Mouse (Mus musculus): Measurements from ENCODE around the gene Tspan11.

The Tspan11 gene

GRCm38 (mm10) chr6:127935105-127935504 is 47.7 kb downstream of the Tspan11 start:
- no peak for DNase-seq (ENCODE audit: low spot score)

DNA sequence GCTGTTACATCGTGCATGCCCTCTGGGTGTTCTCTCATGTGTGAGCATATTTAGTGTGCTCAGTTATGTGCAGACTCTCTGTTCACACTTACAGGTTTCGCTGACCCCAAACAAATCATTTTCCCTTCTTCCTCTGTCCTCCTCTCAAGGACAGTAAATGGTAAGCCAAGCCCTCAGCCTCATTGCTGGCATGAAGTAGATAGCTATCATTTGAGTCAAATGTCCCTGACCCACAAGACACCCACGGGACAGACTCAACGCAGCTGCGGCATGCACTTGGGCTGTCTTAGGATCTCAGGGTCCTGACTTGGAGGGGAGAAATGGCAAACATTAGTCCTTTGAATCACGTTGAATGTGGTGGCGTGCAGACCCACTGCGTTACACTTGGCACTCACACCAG is 55.0 kb downstream of the Tspan11 start:
- no peak for DNase-seq (ENCODE audit: low spot score)

DNA sequence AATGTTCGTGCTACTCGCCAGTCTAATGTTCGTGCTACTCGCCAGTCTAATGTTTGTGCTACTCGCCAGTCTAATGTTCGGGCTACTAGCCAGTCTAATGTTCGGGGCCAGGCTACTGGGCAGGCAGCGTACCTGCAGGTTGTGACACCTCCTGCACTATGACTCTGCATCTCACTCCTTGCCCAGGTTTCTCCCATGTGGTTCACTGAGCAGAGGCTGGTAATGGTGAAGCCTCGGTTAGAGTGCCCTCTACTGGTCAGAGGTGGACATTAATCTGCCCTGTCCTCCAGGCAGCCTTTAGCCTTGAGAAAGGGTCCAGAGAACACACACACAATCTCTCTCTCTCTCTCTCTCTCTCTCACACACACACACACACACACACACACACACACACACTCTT is 58.3 kb downstream of the Tspan11 start:
- DNase-seq (ENCODE audit: low spot score), result no peak

DNA sequence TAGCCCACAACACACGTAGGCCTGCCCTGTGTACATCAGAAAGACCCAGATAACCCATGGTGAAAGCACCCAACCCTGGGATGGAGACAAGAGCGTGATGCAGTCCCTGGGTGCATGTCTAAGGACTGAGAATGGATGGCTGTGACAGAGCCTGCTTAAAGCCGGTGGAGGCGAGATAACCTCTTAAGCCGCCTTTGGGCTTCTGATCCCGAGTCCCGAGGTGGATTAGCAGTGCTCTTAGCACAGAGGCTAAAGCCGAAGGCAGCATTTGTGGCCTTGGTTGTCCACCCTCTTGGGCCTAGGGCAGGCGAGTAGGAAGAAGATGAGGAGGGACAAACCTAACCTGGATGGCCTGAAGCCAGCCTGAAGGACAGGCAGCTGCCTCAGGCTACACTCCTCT is 61.3 kb downstream of the Tspan11 start:
- DNase-seq (ENCODE audit: low spot score), result no peak

DNA sequence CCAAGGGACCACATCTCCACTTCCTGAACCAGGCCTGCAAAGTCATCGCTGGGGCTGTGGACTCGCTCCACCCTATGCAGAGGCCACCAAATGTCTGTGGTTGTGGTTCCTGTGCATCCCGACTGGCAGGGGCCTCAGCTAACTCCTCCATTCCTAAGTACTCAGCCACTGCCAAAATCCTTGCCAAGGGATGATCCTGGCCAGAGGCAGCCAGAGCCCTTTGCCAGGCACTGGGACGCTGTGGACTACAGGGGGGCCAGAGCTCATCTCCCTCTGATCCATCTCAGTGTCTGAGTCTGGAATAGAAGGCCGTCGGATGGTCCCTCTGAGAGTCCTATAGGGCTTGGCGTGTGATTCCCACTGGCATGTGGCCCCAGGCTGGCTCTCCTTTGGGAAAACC is 62.5 kb downstream of the Tspan11 start:
- no peak for DNase-seq (ENCODE audit: low spot score)

DNA sequence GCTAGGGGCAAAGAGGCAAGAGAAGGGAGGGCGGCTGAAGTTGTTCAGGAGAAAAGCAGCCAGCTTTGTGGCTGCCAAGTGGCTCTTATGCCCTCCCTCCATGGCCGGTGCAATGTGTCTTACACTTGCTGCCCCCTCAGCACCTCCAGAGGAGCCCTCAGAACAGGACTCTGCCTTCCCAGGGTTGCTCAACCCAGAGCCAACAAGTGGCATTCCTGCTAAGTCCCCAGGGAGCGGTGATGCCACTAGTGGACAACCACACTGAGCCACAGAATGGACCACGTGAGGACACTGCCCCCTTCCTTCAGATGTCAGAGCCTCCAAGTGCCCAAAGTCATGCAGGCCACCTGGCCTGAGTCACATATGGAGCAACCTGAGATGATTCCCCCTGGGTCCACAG is 65.7 kb downstream of the Tspan11 start:
- DNase-seq (ENCODE audit: low spot score), result no peak

DNA sequence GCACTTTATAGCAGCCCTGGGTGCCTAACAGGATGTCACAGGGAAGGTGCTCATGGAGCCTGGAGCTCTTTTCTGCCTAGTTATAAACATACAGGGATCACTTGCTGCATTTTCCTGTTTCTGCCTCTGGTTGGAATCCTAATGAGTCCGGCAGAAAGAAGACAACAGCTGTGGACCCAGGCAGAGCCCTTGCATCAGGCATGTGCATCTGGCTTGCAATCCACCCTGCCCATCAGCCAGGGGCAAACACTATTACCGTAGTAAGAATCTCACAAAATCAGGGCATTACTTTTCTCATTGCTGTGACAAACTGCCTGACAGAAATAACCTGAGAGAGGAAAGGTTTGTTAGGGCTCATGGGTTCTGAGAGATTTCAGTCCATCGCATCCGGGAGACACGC is 68.8 kb downstream of the Tspan11 start:
- DNase-seq (ENCODE audit: low spot score), result no peak

- DNase-seq (ENCODE audit: low spot score), result no peak
Observed at GRCm38 (mm10) chr6:127960203-127960602, 72.8 kb downstream of the Tspan11 start.

DNA sequence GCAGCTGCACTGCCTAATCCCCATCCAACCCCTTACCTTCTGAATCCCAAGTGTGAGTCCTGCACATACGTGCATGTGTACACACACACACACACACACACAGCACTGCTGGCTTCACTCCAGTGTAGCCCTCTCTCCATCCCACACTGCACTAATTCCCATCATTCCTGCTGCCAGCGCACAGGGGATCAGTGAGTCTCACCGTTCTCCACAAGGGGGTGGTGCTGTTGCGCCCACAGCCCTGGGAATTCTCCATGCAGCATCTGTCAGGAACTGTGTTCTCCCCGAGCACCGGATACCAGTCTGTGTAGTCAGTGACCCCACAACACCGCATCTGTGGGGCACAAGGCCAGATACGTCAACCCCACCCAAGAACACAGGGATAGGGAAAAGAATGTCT is 78.1 kb downstream of the Tspan11 start:
- no peak for DNase-seq (ENCODE audit: low spot score)

DNA sequence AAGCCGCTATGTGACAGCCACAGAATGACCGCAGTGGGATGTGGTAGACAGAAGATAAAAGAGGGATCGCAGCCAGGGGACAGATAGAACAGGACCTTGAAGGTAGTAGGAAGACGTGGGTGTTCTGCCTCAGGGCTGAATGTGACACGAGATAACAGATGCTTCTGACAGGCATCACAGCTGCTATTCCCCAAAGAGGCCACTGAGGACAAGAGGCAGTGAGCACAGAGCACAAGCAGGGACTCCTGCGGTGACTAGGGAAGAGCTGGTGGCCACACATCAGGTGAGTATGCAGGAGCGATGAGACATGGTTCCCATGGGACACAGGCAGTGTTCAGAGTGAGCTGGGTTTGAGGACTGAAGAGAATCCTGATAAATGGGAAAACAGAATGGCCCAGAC is 82.3 kb downstream of the Tspan11 start:
- no peak for DNase-seq (ENCODE audit: low spot score)

GRCm38 (mm10) chr6:127970120-127970519 is 82.7 kb downstream of the Tspan11 start:
- peak; percentile 76 for DNase-seq (ENCODE audit: low spot score)

DNA sequence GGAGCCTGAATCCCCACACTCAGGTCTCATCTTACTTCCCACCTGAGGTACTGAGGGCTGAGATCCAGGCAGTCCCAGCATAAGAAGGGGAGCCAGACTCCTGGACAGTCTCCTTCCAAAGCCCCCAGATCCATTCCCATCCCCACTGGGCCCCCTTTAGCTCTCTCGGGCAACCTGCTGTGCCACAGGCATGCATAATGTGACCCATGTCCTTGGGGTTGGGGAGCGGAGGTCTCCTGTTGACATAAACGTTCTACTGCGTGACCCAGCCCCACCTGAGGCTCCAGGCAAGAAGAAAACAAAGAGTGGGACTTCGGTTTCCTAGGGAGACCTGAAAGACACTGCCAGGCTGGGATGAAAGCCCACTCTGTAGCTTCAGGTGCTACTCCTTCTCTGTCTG is 83.5 kb downstream of the Tspan11 start:
- DNase-seq (ENCODE audit: low spot score), result no peak

- no peak for DNase-seq (ENCODE audit: low spot score)
Observed at GRCm38 (mm10) chr6:127971931-127972330, 84.5 kb downstream of the Tspan11 start.

DNA sequence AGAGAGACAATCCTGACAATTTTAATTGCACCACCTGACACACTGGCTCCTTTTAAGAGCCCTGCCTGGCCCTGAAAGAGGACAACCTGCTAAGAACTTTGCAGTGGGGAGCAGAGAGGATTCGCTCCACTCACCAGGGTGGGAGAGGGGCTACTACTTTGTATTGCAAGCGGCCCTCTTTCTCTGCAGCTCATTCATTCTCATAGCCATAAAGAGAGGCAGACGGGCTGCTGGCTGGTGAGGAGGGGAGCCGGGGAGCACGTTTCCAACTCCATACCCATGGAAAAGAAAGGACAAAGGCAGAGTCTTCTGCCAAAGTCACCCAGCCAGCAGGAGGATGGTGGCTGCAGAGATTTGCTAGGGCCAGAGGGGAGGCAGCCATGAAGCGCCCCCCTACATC is 86.2 kb downstream of the Tspan11 start:
- DNase-seq (ENCODE audit: low spot score), result no peak

- no peak for DNase-seq (ENCODE audit: low spot score)
Observed at GRCm38 (mm10) chr6:127974000-127974399, 86.6 kb downstream of the Tspan11 start.

DNA sequence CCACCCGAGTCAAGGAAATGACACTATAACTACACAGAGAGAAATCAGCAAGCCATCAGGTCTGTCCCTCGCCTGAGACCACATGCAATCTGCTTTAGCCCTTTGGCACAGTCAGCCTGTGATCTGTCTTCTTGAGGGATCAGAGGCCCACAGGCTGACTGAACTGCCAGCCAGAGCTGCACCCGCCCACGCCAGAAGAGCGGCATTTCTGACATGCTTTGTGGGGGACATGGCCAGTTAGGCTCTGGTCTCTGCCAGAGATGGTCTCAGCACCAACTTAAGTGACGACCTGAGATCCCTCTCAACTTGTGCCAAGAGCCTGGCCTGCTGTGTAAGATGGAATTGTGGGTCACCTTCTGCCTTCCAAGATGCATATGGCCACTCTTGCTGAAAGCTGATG is 89.3 kb downstream of the Tspan11 start:
- no peak for DNase-seq (ENCODE audit: low spot score)

DNA sequence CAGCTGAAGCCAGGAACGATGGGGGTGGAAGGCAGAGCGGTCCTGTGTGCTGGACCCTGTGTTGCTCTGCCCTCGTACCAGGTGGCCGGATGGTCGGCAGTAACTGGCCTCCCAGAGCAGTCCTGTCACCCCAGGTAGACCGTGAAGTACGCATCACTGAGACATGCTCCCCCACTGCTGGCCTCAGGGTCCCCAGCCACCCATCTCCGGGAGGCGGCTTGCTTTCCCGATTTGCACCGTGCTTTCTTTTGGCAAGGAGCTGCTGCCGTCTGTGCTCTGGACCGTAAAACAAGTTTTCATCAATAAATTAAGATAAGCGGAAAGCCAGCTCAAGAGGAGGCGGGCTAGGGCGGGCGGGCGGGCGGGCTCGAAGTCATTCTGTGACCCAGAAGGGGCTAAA is 91.6 kb downstream of the Tspan11 start:
- no peak for DNase-seq (ENCODE audit: low spot score)

DNA sequence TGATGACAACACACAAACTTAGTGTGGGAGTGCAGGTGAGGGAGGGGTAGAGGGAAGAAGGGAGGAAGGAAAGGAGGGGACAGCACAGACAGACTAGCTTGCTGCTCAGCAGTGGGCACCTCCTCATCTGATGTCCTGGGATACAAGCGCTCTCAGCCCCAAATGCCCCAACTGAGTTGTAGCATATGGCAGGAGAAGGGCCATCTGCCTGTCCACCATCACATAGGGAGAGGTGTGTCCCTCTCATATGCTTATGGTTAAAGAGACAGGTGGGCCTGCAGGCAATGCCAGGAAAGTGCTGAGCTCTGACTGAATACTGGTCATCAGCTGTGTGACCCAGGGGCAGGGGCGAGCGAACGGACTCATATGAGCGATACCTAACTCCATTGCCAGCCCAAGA is 92.4 kb downstream of the Tspan11 start:
- no peak for DNase-seq (ENCODE audit: low spot score)

DNA sequence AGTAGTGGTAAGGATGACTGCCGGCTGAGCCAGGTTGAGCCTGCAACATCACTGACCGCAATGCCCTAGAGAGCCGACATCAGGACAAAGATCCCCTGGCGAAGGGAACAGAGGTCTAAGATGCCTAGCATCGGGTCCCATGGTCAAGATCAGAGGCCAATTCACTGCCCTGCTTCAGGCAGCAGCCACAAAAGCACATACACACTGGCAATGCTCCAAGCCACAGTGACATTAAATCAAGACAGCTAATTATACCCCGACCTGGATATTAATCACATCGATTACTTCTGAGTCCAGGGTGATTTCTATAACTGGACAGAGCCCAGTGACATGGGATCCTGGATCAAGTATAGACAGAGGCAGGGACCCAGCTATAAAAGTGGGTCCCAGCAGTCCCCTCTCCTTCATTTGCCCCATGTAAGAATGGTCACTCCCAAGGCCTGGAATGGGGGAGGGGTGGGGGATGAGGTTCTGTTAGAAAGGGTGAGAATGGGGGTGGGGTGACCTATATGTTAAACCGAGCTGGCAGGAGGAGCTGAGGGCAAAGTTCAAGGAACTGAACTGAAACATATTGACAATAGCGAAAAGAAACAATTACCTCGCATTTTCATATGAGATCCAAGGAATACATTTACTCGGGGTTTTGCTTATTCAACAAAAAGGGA is 93.1 kb downstream of the Tspan11 start:
- DNase-seq (ENCODE audit: low spot score), result no peak

- DNase-seq (ENCODE audit: low spot score), result no peak
Observed at GRCm38 (mm10) chr6:127981176-127981575, 93.8 kb downstream of the Tspan11 start.

GRCm38 (mm10) chr6:127986357-127986756 is 99.0 kb downstream of the Tspan11 start:
- no peak for DNase-seq (ENCODE audit: low spot score)

GRCm38 (mm10) chr6:127987374-127987773 is 100.0 kb downstream of the Tspan11 start:
- DNase-seq (ENCODE audit: low spot score), result no peak

GRCm38 (mm10) chr6:127988944-127989494 is 101.6 kb downstream of the Tspan11 start:
- no peak for DNase-seq (ENCODE audit: low spot score)

DNA sequence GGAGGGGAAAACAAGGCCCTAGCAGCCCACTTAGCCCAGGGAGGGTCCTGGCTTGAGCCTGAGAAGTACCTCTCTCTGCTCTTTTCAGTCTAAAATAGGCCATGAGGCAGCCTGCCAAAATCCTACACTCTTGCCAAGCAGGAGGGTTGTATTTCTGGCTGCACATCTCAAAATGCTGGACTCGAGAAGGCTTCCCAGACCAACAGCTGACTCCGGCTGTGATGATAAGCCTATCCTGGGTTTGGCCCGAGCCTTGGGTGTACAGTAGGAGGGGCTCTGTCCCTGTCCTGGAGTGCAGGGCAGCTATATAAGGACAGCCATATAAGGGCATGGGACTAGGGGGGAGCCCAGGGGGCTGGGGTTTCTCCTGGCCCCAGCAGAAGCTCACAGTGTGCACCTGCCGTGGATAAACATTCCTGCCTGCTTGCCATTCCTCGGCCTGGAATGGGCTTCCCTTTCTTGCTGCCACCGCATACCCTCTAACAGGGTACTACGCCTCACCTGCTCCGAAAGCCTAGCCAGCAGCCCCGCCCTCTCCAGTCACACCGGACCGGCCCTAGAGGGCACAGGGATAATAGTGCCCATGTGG is 102.3 kb downstream of the Tspan11 start:
- DNase-seq (ENCODE audit: low spot score), result no peak
